Mouse (Mus musculus) urinary bladder, postnatal 4 days (tissue): ENCODE data around the gene Hacd1.
A peak's percentile ranks its signal among the peaks of the same experiment; 100 is the strongest.
"Not testable (repeated sequence)": the region's sequence is repeated elsewhere in the genome, so short reads cannot be mapped to it uniquely, and the experiment has no call there.

Experiments
- DNase-seq, 2 experiments: peaks; one replicate each; pipeline ENCODE4 v3.0.0; 2021 to 2022; ENCODE audit warnings: low spot score in 2 of 2

Gene Hacd1

DNA sequence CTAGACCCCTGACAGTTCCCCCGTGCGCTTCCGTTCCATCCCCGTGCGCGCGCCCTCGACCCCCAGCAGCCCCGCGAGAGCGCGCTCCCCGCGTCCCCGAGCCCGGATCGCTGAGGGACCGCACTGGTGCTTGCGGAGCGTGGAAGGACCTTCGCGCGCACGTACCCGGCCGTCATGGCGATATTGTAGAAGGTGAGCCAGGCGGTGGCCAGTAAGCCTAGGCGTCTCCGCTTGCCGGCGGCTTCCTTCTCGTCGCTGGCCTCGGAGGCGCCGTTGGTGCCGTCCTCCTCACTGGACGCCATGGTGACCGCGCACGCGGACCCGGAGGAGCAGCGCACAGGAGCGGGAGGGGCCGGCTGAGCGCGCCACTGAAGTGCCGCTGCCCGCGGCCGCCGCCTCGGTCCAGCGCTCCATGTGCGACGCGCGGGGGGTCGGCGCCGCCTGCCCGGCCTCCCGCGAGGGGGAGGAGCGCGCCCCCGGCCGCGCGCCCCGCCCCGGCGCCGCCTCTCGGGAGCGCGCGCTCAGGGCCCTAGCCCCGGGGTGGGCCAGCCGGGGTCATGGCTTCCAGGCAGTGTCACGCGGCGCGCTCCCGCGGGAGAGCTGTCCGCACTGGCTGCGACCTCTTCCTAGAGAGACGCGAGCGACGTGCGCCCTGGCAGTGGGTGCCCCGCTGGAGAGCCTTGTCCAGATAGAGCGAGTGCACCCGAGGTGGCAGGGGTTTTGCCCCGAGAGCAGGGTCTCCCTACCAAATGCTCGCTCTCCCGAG lies at the start of gene Hacd1:
Gene Hacd1 (minus strand): TSS at position 570 of the 766 bp plus-strand sequence.
- DNase-seq, result peak; percentile 73 to 77

DNA sequence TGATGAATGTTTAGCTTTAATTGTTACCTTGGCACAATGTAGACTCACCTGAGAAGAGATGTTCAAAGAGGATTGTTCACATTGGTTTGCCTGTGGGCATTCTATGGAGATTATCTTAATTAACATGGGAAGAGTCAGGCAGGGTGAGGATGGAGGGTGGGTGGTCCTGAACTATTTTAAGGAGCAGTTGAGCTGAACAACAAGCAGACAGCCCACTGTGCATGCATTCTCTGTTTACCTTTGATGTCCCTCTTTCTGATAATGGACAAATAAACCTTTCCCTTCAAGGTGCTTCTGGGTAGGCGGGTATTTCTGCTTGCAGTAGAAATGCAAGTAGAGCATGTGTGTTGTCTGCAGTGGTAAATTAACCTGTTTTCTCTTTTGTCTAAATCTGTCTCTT lies 48.0 kb upstream of the Hacd1 start:
- DNase-seq, result no peak

DNA sequence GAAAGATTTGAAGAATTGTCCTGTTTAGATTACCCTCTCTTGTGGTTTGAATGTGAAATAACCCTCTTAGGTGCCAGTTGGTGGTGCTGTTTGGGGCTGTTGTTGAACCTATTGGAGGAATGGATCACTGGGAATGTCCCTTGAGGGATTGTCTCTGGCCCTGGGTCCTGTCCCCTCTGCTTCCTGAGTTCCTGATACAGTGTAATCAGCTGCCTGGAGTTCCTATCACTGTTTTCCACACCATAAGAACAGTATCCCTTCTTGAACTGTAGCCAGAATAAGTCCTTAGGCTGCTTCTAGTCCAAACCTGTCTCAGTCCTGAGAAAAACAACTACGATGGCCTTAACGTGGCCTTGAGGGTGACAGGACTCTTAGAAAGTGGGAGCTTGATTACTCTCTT lies 46.7 kb upstream of the Hacd1 start:
- no peak for DNase-seq

DNA sequence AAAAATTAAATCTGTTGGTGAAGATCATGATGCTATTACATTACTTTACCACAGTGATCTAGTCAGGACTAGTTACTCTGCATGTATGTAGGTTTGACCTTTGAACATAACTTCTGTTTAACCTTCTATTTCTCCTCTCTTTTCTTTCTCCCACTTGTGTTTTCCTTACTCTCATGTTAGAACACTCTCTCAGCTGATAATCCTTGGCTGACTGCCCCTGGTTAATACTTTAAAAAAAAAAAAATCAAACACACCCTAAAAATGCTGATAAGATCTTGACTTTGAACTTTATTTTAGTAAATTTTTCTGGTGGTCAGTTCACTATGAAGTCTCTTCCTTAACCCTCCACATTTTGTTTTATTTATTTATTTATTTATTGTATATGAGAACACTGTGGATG lies 44.6 kb upstream of the Hacd1 start:
- DNase-seq, result no peak

DNA sequence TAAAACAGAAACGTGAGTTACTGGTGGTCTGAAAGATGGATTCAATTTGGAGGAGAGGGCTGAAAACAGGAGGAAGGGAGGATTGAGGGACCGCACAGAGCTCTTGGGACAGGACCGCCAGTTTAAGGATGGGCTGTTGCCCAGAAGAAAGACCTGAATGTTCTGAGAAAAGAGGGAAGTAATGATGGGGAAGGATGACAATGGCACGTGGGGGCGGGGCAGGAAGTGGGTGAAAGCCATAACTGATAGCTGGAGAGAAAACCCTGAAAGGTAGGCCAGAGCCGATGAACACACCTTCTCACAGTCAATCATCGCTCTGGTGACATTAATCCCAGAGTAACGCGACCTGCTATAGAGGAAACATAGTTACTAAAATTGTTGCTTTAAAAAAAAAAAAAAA lies 22.6 kb upstream of the Hacd1 start:
- DNase-seq, result not testable (repeated sequence)

DNA sequence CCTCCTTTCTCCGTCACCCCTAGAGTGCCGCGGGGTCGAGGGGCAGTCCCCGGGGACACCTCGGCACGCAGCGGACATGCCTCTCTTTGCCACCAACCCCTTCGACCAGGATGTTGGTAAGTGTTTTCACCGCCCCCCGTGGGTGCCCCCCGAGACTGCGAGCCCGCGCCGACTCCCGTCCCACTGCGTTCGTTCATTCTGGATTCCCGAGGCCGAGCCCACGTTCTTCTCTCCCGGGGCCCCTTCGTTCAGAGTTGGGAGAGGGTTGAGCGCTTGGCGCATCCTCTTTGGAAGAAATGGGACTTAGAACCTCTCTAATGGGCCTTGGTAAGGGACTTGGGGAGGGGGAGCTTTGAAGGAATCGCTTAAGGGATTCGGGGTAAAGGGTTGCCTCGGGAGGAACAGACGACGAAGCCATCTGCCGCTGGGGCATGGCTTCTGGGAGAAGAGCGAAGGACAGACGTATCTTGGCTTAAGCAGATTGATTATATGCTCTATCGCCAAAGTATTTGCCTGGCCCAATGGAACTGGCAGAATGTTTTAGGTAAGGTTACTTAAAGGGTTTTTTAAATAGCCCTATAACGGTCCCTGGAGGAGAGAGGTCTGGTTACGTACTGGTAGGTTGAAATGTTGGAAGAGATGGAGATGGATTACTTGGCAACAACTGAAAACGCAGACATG lies 18.4 kb upstream of the Hacd1 start:
- peak in 1 of 2 experiments; percentile 63 for DNase-seq

DNA sequence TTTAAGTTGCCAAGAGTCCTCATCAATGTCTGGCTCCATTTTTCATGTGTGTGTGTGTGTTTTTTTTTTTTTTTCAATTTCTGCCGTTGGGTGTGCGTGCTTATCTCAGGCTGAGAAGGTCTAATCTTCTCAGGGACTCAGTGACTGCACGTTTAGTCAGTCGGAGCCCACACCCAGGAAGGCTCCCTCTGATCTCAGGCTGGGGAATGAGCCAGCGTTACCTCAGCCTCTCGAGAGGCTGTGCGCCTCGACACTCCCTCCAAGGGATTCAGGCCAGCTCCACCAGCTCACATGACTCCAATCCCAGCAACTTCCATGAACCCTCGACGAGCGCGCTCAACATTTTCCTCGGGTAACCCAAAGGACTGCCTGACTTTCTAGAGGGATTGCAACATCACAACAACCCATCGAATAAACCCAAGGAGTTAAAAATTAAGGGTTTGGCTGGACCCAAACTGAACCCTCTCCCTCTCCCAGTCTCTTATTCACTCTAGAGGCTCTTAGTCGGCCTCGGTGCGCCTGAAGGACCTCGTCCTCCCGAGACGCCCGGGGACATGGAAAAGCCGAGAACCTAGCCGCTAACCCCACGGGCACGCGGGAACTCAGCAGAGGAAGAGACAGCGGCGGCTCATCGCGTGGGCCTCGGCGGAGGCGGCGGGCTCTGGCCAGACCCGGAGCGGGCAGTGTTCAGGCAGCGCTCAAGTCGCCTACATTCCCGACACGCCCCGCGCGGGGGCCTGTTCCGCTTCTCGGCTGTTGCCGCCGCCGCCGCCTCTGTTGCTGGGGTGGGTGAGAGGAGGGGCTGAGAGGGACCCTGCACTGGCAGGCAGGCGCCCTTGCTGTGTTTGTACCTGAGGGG lies 17.7 kb upstream of the Hacd1 start, which contains the start of gene Stam:
Gene Stam (plus strand): TSS at position 737 of the 859 bp plus-strand sequence.
- DNase-seq, result peak; percentile 84 to 91

DNA sequence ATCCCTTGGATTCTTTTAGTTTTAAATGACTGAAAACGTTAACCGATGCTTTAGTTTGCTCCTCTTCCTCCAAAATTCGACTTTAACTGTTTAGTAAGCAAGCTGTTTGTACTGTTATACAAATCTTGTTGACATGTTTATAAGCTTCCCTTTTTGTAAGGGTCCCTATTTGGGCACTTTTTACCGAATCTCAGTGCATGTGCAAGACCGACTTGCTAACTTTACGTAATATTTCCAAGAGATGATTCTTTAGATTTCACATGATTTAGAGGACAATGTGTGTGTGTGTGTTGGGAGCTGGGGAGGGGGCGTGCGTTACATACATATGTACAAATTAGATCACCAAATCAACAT lies 17.1 kb upstream of the Hacd1 start:
- DNase-seq, result no peak

DNA sequence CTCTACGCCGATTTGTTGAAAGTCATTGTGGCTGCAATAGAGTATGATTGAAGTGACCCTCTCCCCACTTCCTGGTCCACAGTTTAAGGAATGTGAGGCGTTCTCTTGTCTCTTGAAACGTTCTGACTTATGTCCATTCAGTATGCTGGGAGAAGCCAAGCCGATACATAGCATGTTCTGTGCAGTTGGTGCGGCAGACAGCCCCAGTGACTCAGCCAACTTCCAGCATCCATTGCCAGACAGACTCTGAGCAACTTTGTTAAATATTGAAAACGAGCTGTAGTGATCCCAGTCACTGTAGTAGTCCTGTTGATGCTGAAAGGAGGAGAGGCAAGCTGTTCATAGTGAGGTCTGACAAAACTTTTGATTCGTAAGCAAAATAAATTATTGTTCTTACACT lies 14.5 kb upstream of the Hacd1 start:
- DNase-seq, result no peak

DNA sequence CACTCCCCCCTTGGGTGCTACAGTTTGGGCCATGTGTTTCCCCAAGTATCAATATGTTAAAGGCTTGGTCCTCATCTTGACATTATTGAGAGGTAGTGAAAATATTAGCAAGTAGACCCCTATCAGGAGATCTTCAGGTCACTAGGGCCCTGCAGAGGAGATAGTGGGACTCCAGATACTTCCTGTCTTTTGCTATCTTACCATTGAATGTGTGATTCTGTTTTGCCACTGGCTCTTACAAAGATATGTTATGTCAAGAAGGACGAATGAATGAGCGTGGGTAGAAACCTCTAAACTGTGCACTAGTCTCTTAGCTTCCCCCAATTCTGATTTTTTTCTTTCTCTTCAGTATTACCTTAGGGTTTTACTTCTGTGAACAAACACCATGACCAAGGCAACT lies 13.1 kb upstream of the Hacd1 start:
- DNase-seq, result no peak

DNA sequence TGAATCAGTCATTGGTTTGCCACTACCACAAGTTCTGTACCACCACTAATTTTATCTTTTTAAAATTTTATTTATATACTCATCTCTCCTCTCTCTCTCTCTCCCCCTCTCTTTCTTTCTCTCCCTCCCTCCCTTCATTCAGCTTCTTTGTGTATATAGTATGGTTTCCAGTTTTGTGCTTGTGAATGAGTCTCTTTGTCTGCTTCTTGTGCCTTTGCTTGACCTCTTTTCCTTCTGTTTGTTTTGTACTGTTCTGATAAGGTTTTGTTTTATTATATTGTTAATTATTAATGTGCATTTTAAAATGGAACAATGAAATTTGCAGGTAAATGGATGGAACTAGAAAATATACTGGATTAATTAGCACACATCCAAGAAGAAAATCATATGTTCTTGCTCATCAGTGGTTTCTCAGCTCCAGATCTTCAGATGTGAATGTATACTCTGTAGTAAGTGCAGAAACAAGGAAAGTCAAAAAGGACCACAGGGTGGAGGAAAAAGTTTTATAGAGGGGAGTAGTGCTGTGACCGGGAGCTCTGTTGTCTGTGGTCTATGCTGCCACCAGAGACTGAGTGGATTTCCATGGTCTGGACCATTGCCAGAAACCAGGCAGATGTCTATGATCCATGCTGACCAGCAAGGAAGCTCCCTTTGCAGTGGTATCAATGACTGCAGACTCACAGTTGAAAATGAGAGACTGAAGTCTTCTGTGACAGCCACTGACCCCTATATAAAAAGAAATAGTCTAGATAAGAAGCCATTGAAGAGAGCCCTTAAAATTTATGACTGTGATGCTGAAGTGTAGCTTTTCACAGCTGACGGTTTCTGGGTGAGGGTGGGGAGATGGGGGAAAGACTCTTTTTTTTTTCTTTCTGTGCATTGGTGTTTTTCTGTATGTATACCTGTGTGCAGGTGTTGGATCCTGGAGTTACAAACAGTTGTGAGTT lies 10.0 kb upstream of the Hacd1 start:
- no peak for DNase-seq

DNA sequence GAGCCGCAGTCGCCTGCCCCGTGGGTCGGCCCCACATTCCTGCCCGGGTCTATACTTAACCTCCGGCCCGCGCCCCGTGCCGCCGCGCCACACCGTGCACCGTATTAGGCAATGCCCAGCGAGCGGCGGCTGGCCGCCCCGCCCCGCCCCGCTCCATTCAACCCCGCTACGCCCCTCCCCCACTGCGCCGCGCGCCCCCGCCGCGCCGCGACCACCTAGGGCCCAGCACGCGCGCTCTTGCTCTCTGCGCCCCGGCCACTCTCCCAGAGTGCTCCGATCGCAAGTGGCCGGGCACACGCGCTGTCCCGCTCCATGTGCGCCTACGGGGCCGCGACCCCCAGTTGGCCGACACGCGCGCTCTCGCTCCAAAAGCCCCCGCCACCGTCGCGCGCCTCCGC lies 768 bp downstream of the Hacd1 start:
- DNase-seq, result peak; percentile 65 to 70

DNA sequence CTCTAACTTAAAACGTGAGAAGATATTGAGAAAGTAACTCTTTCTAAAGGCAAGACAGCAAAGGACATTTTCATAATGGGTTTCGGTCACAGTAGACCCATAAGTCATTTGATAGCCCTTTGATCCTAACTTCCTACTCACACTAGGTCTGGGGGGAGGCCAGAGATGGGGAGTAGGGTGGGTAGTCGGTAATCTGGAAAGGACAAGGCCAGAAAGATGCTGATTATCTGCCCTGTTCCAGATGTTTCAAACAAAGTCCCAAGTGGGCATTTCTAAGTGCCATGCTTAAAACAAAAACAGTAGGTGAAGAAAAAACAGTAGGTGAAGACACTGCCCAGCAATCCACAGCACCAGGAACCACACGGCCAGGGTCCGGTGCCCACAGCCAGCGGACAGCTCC lies 1.2 kb downstream of the Hacd1 start:
- no peak for DNase-seq

DNA sequence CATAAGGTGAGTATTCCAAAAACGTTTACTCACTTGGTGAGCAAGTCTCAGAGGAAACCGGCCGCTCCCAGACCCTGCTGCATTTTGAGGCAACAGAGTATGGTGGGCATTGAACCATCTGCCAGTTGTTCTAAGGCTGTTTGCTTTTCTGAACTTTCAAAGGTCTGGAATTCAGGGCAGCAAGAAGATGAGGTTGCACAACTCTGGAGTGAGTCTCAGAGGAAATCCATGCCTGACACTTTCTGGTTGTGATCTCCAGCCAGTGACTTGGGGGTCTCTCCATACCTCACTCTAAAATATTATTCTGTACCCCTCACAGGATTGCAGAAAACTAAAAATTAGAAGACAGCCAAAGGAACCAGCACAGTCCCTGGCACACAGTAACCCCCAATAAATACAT lies 1.8 kb downstream of the Hacd1 start:
- no peak for DNase-seq

DNA sequence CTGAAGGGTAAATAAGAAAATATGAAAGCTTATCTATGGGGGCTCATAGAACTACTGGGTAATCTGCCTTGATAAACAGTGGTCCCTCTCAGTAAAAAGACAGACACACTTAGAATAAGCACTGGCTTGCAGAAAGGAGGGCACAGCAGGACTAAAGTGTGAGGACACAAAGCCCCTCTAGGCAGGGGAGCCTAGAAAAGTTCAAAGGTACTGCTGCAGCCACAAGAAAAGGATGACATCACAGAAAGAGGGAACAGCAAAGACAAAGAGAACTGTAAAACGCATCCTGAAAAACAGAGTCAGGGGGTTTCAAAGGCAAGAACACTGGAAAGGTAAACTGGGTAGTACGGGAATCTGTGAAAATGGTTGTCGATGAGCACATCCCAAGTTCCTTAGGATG lies 2.3 kb downstream of the Hacd1 start:
- DNase-seq, result no peak

DNA sequence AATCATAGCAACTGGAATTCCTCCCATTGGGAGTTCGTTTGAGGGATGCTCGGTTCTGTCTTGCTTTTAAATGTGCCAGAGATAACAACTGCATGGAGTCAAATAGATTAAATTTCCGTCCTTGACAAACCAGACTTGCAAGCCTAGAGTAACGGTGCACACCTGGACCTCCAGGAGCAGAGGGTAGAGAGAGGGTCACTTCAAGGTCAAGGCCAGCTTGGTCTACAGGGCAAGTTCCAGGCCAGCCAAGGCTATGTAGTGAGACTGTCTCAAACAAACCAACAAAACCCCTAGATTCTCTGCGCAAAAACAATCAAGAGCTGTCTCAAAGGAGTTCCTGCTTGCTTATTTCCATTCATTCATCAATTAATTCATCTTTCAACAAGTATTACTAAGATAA lies 7.1 kb downstream of the Hacd1 start:
- no peak for DNase-seq

DNA sequence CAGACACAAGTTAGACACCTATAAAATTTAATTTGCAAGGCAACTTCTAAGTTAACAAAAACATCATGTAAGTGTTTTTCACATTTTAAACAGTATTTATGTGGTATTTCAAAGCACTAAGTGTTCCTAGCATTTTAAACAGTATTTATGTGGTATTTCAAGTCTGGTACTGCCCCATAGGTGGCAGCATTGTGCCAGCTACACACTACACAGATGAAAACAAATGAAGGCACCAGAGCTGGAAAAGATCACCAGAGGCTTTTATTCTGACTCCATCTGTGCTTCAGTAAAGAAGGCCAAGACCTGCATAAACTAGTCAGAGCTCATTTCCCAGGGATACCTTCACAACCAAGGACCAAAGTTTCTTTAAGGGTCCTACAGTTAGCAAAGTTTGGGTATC lies 7.6 kb downstream of the Hacd1 start:
- no peak for DNase-seq

DNA sequence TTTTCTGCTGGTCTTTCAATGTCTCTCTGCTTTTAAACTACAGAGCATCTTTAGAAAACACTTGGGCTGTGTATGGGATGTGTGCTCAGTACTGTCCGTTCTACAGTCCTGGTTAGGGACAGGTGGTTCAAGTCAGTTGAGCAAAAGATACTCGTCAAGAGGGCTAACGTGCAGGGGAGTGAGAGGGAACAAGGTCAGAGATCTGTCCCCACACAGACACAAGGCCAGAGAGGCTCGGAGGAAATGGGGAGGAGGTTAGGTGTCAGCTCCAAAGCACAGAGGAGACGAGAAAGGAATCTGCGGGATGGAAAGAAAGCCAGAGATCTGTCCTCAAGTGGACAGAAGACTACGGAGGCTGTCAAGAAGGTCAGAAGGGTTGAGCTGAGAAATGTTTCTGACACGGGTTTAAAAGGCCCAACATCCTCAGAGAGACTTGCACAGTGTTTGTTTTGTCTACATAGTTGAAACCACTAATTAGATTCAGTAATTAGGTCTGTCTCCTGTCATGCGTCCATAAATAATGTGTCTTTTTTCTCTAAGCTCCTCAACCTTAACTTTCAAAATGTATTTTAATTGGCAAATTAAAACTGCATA lies 12.3 kb downstream of the Hacd1 start:
- no peak for DNase-seq

DNA sequence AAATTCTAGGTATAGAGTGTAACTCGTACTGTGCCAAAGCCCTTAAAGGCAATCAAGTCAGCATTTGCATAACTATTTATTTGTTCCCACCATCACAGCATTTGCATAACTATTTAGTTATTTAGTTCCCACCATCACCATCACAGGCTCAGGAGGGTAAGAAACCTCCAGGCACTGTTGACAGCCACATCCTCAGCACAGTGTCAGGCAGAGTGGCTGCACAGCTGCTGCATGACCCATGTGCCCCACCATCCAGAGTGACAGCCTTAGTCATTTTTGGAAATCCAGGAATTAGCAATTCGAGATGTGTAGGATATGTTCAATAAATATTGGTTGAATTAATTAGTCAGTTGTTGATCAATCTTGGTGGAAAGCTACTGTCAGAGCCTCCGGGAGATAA lies 12.9 kb downstream of the Hacd1 start:
- DNase-seq, result no peak

DNA sequence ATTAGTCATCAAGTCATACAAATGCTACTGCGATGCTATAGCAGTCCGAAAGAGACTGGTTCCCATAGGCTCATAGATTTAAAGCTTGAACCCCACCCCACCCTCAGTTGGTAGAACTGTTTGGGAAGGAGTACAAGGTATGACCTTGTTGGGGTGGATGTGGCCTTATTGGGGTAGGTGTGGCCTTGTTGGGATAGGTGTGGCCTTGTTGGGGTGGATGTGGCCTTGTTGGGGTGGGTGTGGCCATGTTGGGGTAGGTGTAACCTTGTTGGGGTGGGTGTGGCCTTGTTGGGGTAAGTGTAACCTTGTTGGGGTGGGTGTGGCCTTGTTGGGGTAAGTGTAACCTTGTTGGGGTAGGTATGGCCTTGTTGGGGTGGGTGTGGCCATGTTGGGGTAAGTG lies 14.7 kb downstream of the Hacd1 start:
- no peak for DNase-seq

DNA sequence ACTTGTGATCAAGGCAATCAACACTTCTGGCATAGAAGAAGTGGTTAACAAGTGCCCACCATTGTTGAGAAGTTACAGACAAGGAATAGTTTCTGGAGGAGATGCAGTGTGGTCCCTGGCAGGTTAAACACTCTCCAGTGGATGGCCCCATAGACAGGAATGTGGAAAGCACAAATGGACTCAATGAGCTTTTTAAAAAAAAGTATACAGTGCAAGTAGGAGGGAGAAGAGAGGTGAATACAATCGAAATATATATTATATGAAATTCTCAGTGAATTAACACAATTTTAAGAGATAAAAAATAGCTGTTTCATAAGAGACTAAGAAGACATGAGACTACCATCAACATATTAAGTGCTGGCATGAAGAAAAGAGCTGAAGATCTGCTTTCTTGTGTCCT lies 36.7 kb downstream of the Hacd1 start:
- no peak for DNase-seq
